Mouse (Mus musculus): Measurements from ENCODE around the gene Pde6g.

Pde6g gene

GRCm38 (mm10) chr11:120453306-120453705 lies at the start of gene Pde6g:
Gene Pde6g, minus strand, starts transcription at chr11:120453500.
- in situ Hi-C loops (cut with MboI): no loop called here

GRCm38 (mm10) chr11:120501701-120502100 lies 48.4 kb upstream of the Pde6g start:
- in situ Hi-C loops (cut with MboI): no loop called here

DNA sequence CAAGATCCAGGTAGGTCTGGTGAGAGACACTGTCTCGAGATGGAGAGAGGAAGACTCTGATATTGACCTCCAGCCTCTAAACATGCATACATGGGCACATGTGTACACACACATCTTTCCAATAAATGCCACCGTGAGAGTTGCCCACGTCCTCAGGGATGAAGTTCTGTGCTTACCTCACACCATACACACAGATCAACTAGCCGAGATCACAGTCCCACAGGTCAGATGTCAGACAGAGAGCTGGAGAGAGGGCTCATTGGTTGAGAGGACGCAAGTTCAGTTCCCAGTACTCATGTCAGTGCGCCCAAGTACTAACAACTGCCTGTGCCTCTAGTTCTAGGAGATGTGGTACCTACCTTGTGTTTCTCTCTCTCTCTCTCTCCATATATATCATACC lies 47.7 kb upstream of the Pde6g start:
- in situ Hi-C loops (cut with MboI): no loop called here

DNA sequence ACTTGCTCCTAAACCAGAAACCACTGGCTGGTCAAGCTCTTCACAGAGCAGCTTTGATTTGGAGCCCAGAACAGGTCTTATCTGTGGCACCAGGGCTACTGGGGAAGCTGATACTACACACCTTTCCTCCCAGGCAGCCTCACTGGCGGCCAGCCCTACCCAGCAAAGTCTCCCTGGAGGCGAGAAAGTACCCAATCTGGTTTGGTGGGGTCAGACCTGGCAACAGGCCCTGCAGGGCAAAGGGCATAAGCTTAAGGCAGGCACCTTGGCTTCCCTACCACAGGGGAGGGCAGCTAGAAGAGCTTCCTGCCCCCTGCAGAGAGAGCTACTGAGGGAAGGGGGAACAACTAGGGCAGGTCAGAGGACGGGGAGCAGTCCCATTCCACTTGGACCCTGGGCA lies 47.1 kb upstream of the Pde6g start:
- in situ Hi-C loops (cut with MboI): no loop called here

GRCm38 (mm10) chr11:120499894-120500293 lies 46.6 kb upstream of the Pde6g start:
- in situ Hi-C loops (cut with MboI): no loop called here

GRCm38 (mm10) chr11:120498891-120499290 lies 45.6 kb upstream of the Pde6g start:
- in situ Hi-C loops (cut with MboI): no loop called here

DNA sequence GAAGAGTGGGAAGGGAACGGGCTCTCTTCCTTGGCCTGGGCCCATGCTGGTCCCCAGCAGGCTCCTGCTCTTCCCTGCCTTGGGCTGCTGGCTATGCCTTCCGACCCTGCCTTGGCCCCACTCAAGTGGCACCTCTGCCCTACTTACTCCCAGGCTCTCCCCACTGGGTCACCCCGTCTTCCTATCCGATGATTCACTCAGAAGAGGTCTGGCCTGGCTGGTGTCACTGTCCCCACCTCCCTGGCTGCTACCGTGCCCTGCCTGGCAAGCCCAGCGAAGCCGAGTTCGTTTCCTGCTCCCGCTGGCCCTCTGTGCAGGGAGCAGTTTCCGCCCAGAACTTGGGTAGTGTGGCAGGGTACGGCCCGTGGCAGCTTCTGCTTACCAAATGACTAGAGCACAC lies 44.9 kb upstream of the Pde6g start:
- in situ Hi-C loops (cut with MboI): no loop called here

GRCm38 (mm10) chr11:120497436-120497835 lies 44.1 kb upstream of the Pde6g start:
- in situ Hi-C loops (cut with MboI): no loop called here

DNA sequence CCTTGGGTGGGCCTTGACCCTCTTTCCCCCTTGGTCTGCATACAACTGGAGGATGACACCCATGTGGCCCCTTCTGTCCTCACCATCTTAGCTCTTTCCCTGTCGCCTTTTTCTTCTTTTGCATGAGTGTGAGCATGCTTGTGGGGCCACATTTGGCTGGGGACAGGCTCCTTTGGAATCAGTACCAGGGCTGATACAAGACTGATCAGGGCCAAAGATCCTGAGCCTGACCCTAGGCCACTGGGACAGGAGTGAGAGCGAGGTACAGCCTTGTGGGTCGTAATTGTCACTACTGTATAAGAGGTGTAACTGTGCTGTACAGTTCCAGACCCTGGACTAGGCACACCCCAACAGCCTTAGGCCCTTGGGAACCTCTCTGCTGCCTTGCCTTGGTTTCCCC lies 40.6 kb upstream of the Pde6g start:
- in situ Hi-C loops (cut with MboI): no loop called here

- in situ Hi-C loops (cut with MboI): no loop called here
Observed at GRCm38 (mm10) chr11:120493351-120493750, 40.1 kb upstream of the Pde6g start.

- in situ Hi-C loops (cut with MboI): no loop called here
Observed at GRCm38 (mm10) chr11:120492878-120493203, 39.5 kb upstream of the Pde6g start.

DNA sequence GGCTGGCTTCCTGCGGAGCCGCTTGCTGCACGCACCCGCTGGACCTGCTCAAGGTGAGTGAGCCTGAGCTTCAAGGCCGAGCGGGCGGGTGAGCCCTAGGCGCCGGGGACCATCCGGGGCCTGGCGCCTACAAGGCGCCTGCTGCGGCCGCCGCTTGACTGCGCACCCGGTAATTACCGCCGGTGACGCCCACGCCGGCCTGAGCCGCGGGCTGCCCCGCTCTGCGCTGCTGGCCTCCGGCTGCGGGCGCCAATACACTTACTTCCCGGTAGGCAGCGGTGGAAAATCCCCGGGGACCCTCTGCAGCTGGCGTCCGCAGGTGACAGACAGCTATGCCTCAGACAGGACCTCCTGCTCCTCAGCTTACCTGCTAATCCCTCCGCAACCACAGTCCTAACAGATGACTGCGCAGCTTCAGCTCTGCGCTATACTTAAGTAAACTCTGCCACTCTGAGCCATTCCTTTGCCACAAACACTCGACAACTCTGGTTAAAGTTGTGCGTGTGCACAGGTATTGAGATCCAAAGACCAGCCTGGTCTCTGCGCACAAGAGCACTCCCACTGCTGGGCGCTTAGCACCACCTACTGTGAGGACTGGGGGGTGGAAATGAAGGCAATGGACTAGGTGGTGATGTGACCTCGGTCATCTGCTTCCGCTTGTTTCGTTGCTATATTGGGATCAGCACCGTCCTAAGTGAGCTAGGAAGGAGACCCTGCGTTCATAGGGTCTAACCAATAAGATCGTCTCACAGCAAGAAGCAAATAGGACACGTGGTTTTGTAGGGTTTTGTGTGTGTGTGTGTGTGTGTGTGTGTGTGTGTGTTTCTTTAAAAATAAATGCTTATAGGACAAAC lies 39.0 kb upstream of the Pde6g start:
- in situ Hi-C loops (cut with MboI): no loop called here

DNA sequence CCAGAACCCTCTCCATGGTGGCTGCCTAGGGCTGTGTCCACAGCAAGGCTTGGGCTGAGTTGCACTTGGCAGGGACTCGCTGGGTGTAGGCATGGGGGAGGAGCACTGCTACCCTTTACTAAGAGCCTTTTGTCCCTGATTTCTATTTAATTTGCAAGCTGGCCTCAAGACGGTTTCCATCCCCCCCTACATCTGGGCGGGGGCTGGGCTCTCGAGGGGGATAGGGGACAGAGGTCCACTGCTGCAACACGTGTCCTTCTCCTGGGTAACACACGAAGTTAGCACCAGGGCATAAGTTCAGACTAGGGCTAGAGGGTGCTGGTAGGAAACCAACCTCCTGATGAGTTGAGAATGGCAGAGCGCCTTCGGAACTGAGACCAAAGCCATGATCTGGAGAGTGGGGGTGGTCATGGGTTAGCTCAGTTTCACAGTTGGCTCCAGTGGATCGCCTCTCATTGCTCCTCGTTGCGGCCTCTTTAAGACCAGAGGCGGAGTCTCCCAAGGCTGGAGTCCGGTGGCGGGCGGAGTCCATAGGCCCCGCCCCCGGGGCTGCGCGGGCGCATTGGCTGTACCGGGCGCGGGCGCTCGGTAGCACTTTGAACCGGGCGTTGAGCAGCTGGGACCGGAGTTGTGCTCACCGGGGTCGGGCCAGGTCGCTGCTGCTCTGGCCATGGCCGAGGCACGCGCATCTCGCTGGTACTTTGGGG lies 38.2 kb upstream of the Pde6g start, which contains the start of gene Slc25a10:
Gene Slc25a10 (plus strand): TSS at position 524 of the 707 bp plus-strand sequence.
- in situ Hi-C loops (cut with MboI): no loop called here

- in situ Hi-C loops (cut with MboI): no loop called here
Observed at GRCm38 (mm10) chr11:120490291-120491046, 37.2 kb upstream of the Pde6g start.

GRCm38 (mm10) chr11:120489054-120489761 lies 35.9 kb upstream of the Pde6g start:
- in situ Hi-C loops (cut with MboI): no loop called here

GRCm38 (mm10) chr11:120488516-120488915 lies 35.2 kb upstream of the Pde6g start:
- in situ Hi-C loops (cut with MboI): no loop called here

DNA sequence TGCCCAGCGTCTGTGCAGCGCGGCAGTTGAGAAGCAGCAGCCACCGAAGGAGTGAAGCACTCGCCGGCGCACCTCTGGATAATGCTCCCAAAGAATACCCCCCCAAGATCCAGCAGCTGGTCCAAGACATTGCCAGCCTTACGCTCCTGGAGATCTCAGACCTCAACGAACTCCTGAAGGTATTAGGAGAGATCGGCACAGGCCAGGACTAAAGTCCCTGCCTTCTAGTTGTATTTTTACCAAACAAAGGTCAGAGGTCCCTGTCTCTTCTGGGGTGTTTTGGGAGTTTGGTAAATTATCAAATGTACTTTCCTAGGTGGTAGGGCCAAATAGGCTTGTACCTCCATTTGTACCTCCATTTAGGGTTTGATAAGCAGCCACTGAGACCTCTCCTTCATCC lies 32.0 kb upstream of the Pde6g start:
- in situ Hi-C loops (cut with MboI): no loop called here

DNA sequence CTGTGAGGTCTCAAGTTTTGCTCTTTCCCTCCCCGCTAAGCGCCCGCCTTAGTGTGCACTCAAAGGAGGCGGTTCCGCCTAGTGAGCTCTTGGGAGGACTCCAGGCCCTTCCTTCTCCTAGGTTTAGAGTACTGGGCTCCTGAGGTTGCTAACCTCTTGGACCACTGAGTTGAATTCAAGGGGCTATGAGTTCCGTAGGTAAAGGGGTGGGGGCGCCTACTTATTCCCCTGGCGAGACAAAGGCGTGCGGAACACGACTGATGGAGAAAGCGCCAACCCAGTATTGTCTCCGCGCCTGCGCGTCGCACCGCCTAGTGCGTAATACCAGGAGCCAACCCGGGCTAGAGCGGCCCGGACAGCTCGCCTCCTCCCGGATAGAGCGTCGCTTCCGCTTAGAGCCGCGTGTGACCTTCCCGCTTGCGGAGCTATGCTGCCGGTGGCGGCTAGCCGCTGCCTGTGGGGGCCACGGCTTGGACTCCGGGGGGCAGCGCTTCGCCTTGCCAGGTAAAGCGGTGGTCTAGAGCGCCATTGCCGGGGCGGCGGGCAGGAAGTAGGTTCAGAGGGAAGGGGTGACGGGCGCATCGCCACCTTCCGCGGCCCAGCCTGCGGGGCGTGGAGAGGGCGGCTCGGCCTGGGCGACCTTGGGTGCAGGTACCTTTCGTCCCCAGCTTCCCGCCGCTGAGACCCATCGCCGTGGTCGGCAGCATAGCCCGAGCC lies 31.1 kb upstream of the Pde6g start, which contains the start of gene Mrpl12:
Gene Mrpl12 (plus strand): TSS at position 349 of the 717 bp plus-strand sequence.
- in situ Hi-C loops (cut with MboI): no loop called here

- in situ Hi-C loops (cut with MboI): no loop called here
Observed at GRCm38 (mm10) chr11:120483448-120483934, 30.2 kb upstream of the Pde6g start.

DNA sequence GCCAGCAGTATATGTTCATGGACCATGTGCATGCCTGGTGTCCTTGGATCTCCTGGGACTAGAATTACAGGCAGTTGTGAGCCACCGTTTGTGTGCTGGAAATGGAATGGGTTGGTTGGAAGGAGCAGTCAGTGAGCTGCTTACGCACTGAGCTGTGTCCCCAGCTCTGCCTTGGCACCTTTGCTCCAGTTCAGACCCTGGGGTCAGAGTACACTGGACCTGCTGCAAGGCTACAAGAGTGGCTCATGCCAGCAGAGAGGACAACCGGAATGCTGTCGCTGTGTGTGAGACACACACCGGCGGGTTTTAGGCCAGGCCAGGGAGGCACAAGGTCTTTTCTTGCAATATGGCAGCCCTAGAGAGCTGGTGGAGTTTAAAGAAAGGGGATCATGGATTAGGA lies 18.8 kb upstream of the Pde6g start:
- in situ Hi-C loops (cut with MboI): no loop called here

- in situ Hi-C loops (cut with MboI): no loop called here
Observed at GRCm38 (mm10) chr11:120467736-120468092, 14.4 kb upstream of the Pde6g start.
